Mouse (Mus musculus) cerebellum, adult 2 months (tissue): ENCODE measurements around the gene Pp2d1.

ENCODE experiments used
- CTCF ChIP-seq: fragments of 200-500 bp; IDR thresholded peaks from 2 replicates; pipeline ENCODE4 v1.5.1; 2011; ENCODE audit warnings: low read depth, mild to moderate bottlenecking, control low read depth, low read length, moderate library complexity, borderline replicate concordance; ENCODE audit not compliant: insufficient read depth
- POLR2A ChIP-seq: fragments of 200-500 bp; IDR thresholded peaks from 2 replicates; pipeline ENCODE4 v1.6.1; 2011; ENCODE audit warnings: low read length, control low read depth, borderline replicate concordance; ENCODE audit not compliant: insufficient read depth

DNA sequence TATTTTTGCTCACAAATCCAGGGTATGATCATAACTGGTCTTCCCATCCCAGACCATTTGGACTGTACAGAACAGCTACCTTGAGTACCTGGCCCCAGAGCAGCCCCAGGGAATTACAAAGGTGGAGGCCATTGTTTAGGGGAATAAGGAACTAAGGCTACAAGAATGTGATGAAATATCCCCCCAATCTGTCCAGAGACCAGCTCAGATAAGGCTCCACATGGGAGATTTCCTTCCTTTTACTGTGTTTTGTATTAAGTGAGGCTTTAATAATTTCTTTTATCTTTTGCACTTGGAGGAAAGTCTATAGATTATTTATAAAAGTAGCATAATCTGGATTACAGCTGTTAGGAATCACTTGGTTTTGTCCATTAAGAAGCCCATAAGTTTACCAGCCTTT, 70.6 kb downstream of the Pp2d1 start:
- TF ChIP-seq POLR2A, result no peak
- no peak for TF ChIP-seq CTCF
